Mouse (Mus musculus) megakaryocyte, embryonic 14.5 days (primary cell): ENCODE data around the gene Mef2c. TPM values are rescaled to one million over a fixed set of nuclear protein-coding genes. Genes with fewer than 3 reads are reported as not detected.

ENCODE experiments used
- H3K27me3 ChIP-seq: replicated peaks from 2 replicates; pipeline ENCODE3; 2012; ENCODE audit warnings: inconsistent platforms
- H3K36me3 ChIP-seq: replicated peaks from 2 replicates; pipeline ENCODE3; 2012; ENCODE audit warnings: low read length, inconsistent platforms, mixed read lengths
- H3K4me1 ChIP-seq: 2 replicates; pipeline ENCODE4 v1.6.1; 2012; ENCODE audit warnings: inconsistent platforms
- H3K4me3 ChIP-seq: replicated peaks from 2 replicates; pipeline ENCODE3; 2012; ENCODE audit warnings: moderate library complexity, mild to moderate bottlenecking, inconsistent platforms
- H3K9me3 ChIP-seq: 2 replicates; pipeline ENCODE4 v1.6.1; 2012; ENCODE audit warnings: inconsistent platforms
- FLI1 ChIP-seq: IDR thresholded peaks from 2 replicates; pipeline ENCODE4 v1.6.1; 2012; ENCODE audit warnings: low read length, inconsistent platforms, mixed read lengths
- GATA1 ChIP-seq: IDR thresholded peaks from 3 replicates; pipeline ENCODE4 v1.6.1; 2012; ENCODE audit warnings: mixed read lengths, low read length, inconsistent platforms, borderline replicate concordance
- polyA plus RNA-seq: library from polyadenylated mRNA; stranded (reverse); fragments of >175 nt; gene quantifications from 2 replicates; pipeline ENCODE4 v1.2.3, GENCODE M21; 2012; ENCODE audit warnings: low replicate concordance; ENCODE audit not compliant: insufficient read depth

The Mef2c gene
- polyA plus RNA-seq, 1 experiment, result 31.6 TPM

- Histone ChIP-seq H3K36me3 (peaks cover 9% of the 10 kb centered on the region), H3K9me3 (no peaks in the 10 kb centered on the region), H3K4me3 (no peak overlapping the region), H3K27me3 (no peaks in the 10 kb centered on the region), H3K4me1 (peaks cover 59% of the 10 kb centered on the region)
- no peak for TF ChIP-seq GATA1
- TF ChIP-seq FLI1, result no peak
Observed at GRCm38 (mm10) chr13:83536361-83536760, 32.5 kb downstream of the Mef2c start.

GRCm38 (mm10) chr13:83537163-83537562 is 33.3 kb downstream of the Mef2c start:
- H3K4me3 ChIP-seq, result no peak overlapping the region
- peaks cover 62% of the 10 kb centered on the region for H3K4me1 ChIP-seq
- no peaks in the 10 kb centered on the region for H3K27me3 ChIP-seq
- TF ChIP-seq GATA1, result no peak
- TF ChIP-seq FLI1, result no peak
- no peaks in the 10 kb centered on the region for H3K9me3 ChIP-seq
- H3K36me3 ChIP-seq, result peaks cover 9% of the 10 kb centered on the region

- Histone ChIP-seq H3K4me3 (no peak overlapping the region), H3K27me3 (no peaks in the 10 kb centered on the region), H3K36me3 (peaks cover 28% of the 10 kb centered on the region), H3K4me1 (peaks cover 66% of the 10 kb centered on the region), H3K9me3 (no peaks in the 10 kb centered on the region)
- no peak for TF ChIP-seq FLI1
- no peak for TF ChIP-seq GATA1
Observed at GRCm38 (mm10) chr13:83539921-83540320, 36.1 kb downstream of the Mef2c start.

- Histone ChIP-seq H3K4me1 (peaks cover 74% of the 10 kb centered on the region), H3K4me3 (peak overlapping the region; percentile 7), H3K9me3 (no peaks in the 10 kb centered on the region), H3K36me3 (peaks cover 32% of the 10 kb centered on the region), H3K27me3 (no peaks in the 10 kb centered on the region)
- TF ChIP-seq GATA1 (no peak), FLI1 (no peak)
Observed at GRCm38 (mm10) chr13:83542666-83543065, 38.8 kb downstream of the Mef2c start.

- Histone ChIP-seq H3K36me3 (peaks cover 39% of the 10 kb centered on the region), H3K9me3 (no peaks in the 10 kb centered on the region), H3K27me3 (no peaks in the 10 kb centered on the region), H3K4me1 (peaks cover 65% of the 10 kb centered on the region), H3K4me3 (peak overlapping the region; percentile 31)
- TF ChIP-seq FLI1 (no peak), GATA1 (no peak)
Observed at GRCm38 (mm10) chr13:83544707-83545106, 40.9 kb downstream of the Mef2c start.

GRCm38 (mm10) chr13:83546876-83547275 is 43.0 kb downstream of the Mef2c start:
- TF ChIP-seq FLI1 (no peak), GATA1 (no peak)
- Histone ChIP-seq H3K9me3 (no peaks in the 10 kb centered on the region), H3K4me3 (no peak overlapping the region), H3K4me1 (peaks cover 56% of the 10 kb centered on the region), H3K36me3 (peaks cover 46% of the 10 kb centered on the region), H3K27me3 (no peaks in the 10 kb centered on the region)

GRCm38 (mm10) chr13:83551259-83551658 is 47.4 kb downstream of the Mef2c start:
- TF ChIP-seq GATA1 (no peak), FLI1 (no peak)
- peaks cover 46% of the 10 kb centered on the region for H3K36me3 ChIP-seq
- no peak overlapping the region for H3K4me3 ChIP-seq
- H3K4me1 ChIP-seq, result peaks cover 40% of the 10 kb centered on the region
- no peaks in the 10 kb centered on the region for H3K9me3 ChIP-seq
- no peaks in the 10 kb centered on the region for H3K27me3 ChIP-seq

- H3K36me3 ChIP-seq, result peaks cover 45% of the 10 kb centered on the region
- no peaks in the 10 kb centered on the region for H3K9me3 ChIP-seq
- H3K27me3 ChIP-seq, result no peaks in the 10 kb centered on the region
- TF ChIP-seq GATA1 (no peak), FLI1 (no peak)
- no peak overlapping the region for H3K4me3 ChIP-seq
- H3K4me1 ChIP-seq, result peaks cover 32% of the 10 kb centered on the region
Observed at GRCm38 (mm10) chr13:83552051-83552450, 48.2 kb downstream of the Mef2c start.

- Histone ChIP-seq H3K4me3 (no peak overlapping the region), H3K36me3 (peaks cover 58% of the 10 kb centered on the region), H3K27me3 (no peaks in the 10 kb centered on the region), H3K9me3 (no peaks in the 10 kb centered on the region), H3K4me1 (peaks cover 48% of the 10 kb centered on the region)
- TF ChIP-seq FLI1, result no peak
- no peak for TF ChIP-seq GATA1
Observed at GRCm38 (mm10) chr13:83563261-83563660, 59.4 kb downstream of the Mef2c start.

GRCm38 (mm10) chr13:83565732-83566131 is 61.9 kb downstream of the Mef2c start:
- H3K4me1 ChIP-seq, result peaks cover 60% of the 10 kb centered on the region
- TF ChIP-seq FLI1, result no peak
- TF ChIP-seq GATA1, result no peak
- no peak overlapping the region for H3K4me3 ChIP-seq
- H3K27me3 ChIP-seq, result no peaks in the 10 kb centered on the region
- peaks cover 49% of the 10 kb centered on the region for H3K36me3 ChIP-seq
- no peaks in the 10 kb centered on the region for H3K9me3 ChIP-seq

- TF ChIP-seq FLI1 (no peak), GATA1 (no peak)
- H3K4me3 ChIP-seq, result no peak overlapping the region
- H3K27me3 ChIP-seq, result no peaks in the 10 kb centered on the region
- peaks cover 65% of the 10 kb centered on the region for H3K4me1 ChIP-seq
- no peaks in the 10 kb centered on the region for H3K9me3 ChIP-seq
- H3K36me3 ChIP-seq, result peaks cover 49% of the 10 kb centered on the region
Observed at GRCm38 (mm10) chr13:83566180-83566579, 62.3 kb downstream of the Mef2c start.
